Mouse (Mus musculus) kidney, postnatal 36 days (tissue): ENCODE data around the gene Crybb2.

ENCODE experiments used
- DNase-seq, 2 experiments: peaks; one replicate each; pipeline ENCODE4 v3.0.0; 2021 to 2022; ENCODE audit warnings: mixed read lengths in 2 of 2

The Crybb2 gene

GRCm38 (mm10) chr5:113030082-113030481 lies 39.8 kb downstream of the Crybb2 start:
- DNase-seq, result no peak

GRCm38 (mm10) chr5:113026706-113027105 lies 43.2 kb downstream of the Crybb2 start:
- no peak for DNase-seq

- peak; percentile 56 to 75 for DNase-seq
Observed at GRCm38 (mm10) chr5:113024154-113024764, 45.7 kb downstream of the Crybb2 start.

- DNase-seq, result no peak
Observed at GRCm38 (mm10) chr5:113018190-113018589, 51.7 kb downstream of the Crybb2 start.

GRCm38 (mm10) chr5:113017004-113017403 lies 52.9 kb downstream of the Crybb2 start:
- no peak for DNase-seq

- DNase-seq, result peak; percentile 53 to 76
Observed at GRCm38 (mm10) chr5:113015236-113016061, 54.5 kb downstream of the Crybb2 start, which contains the start of gene Grk3. TSS of gene Grk3 (minus strand) at chr5:113015791.

GRCm38 (mm10) chr5:113014808-113015235 lies 55.1 kb downstream of the Crybb2 start:
- peak; percentile 35 to 65 for DNase-seq

GRCm38 (mm10) chr5:113014111-113014807 lies 55.7 kb downstream of the Crybb2 start:
- DNase-seq, result peak; percentile 14 to 44

- no peak for DNase-seq
Observed at GRCm38 (mm10) chr5:113011926-113012325, 58.0 kb downstream of the Crybb2 start.

GRCm38 (mm10) chr5:113009183-113009820 lies 60.6 kb downstream of the Crybb2 start:
- no peak for DNase-seq

- no peak for DNase-seq
Observed at GRCm38 (mm10) chr5:113008496-113008895, 61.4 kb downstream of the Crybb2 start.
